Mouse (Mus musculus): ENCODE data around the gene Trim47.

The Trim47 gene

GRCm38 (mm10) chr11:116062521-116062920, 64.5 kb downstream of the Trim47 start:
- no peak for DNase-seq (ENCODE audit: low spot score in 2 of 2)

DNA sequence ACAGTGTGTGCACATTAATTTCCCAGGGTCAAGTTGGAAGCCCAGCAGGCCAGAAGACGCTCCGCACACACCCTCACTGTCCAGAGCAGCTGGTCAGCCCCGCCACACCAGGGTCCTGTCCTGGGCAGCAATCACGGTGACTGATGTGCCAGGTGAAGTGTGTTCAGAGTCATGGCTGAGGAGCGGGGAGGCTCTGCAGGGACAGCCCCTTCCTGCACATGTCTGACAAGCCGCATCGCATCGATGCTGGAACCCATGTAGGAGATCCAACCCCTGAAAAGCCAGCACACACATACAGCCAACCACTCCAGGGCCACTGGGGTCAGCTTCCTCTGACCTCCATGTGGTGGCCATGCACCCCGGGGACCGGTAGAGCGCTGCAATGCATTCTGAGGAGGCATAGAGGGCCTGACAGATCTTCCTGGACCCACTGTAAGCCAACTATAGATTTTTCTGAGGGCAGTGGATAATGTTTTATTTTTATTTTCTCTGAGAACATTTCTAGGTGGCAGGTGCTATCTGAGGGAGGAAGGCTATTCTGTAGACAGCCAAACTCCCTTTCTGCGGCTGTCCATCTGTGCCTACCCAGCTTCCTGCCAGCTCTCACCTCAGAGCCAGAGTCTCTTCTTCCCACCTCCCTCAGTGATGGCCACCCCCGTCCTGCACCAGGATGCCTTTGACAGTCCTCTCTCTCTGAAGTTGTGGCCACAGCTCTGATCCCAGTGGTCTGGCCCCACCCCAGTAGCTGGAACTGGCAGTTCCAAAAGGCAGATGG, 65.2 kb downstream of the Trim47 start:
- DNase-seq (ENCODE audit: low spot score in 2 of 2), result no peak

DNA sequence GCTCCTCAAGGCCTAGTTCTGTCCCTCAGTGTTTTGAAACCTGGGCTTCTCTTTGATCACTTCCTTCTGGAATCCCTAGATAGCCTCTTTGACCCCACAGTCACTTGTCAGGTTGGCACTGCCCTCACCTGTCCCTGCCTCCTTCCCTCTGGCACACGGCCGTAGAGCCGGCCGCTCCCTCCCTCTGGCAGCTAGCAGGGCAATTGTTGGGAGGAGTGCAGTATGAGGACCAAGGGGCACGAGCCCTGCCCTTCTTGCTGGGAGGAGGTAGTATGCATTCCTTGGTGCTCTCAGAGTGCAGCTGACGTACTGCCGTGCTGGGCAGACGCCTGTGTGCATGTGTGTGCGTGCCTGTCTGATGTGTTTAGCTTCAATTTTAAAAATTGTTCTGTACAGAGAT, 66.4 kb downstream of the Trim47 start:
- no peak for DNase-seq (ENCODE audit: low spot score in 2 of 2)

DNA sequence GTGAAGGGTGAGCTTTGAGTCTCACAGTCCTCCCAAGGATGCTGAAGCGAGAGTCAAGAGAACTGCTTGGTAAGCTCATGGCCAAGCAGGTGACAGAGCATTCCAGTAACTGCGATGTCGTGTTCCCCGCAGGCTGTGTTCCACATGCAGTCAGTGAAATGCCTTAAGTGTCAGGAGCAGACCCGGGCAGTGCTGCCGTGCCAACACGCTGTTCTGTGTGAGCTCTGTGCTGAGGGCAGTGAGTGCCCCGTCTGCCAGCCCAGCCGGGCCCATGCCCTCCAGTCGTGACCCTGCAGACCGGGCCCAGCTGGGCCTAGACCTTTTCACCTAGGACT, 67.4 kb downstream of the Trim47 start:
- DNase-seq (ENCODE audit: low spot score in 2 of 2), result no peak

DNA sequence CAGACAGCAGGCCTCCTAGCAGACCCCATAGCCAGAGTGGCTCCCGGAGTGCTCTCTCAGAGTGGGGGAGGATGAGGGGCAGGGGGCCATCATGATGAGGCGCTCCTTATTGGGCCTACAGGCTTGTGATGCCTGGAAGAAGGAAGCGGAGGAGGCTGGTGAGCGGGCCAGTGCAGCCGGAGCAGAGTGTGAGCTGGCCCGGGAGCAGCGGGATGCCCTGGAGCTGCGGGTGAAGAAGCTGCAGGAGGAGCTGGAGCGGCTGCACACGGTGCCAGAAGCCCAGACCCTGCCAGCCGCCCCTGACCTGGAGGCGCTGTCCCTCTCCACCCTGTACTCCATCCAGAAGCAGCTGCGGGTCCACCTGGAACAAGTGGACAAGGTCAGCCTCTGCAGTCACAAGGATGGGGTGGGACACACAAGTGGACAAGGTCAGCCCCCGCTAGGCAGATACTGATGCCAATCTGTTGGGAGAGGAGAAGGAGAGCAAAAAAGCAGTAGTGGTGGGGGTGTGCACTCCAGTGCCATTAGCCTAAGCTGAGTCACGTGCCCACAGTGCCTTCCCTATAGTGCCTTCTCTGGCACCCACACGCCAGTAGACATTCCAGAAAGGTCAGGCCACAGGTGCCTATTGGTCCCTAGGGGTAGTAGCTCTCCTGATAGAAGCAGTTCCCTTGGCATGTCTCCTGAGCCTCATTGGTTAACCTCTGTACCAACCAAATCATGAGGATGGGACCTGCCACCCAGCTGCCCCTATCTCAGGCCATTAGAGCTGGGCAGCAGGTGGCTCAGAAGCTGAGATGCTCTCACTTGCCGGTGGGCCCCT, 67.9 kb downstream of the Trim47 start:
- DNase-seq (ENCODE audit: low spot score in 2 of 2), result no peak

- no peak for DNase-seq (ENCODE audit: low spot score in 2 of 2)
Measured at GRCm38 (mm10) chr11:116058022-116058614, 68.9 kb downstream of the Trim47 start.

DNA sequence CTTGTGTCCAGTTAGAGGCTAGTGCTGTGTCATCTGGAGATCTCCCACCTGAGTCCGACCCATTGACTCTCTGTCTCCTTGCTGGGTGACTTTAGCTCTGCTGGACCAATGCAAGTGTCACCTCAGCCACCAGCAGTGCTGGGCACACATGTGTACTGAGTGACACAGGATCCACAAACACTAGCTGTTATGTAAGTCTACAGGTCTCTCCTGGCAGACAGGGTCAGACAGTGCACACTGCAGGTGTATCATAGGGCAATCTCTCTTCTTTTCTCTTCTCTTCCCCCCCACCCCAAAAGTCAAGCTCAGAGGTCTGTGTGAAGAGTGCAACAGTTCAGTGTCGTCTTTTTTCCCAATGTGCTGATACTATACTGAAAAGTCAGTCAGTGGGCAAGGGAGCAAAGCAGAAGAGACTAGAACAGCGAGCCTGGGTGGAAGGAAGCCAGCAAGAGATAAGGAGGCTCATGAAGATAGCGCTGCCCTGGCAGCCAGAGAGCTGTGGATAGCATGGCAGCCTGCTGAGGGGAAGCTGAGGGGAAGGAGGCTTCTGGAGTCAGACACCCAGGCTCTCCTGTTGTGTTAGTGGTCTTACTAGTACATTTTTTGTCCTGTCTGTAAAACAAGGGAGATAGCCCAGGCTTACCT, 69.7 kb downstream of the Trim47 start:
- no peak for DNase-seq (ENCODE audit: low spot score in 2 of 2)

DNA sequence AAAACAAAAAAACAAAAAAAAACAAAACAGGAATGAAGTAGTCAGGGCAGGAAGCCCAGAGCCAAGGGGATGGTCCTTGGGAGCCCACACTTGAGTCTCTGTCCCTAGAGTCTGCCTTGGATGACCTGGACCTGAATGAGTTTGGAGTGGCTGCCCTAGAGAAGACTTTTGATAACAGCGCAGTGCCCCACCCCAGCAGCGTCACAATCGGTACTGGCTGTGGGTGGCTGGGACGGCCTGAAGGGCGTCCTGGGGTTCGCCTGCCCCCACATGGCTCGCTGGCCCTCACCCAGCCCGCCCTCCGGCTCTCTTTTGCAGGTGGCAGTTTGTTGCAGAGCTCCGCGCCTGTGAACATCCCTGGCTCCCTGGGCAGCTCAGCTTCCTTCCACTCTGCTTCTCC, 71.1 kb downstream of the Trim47 start:
- no peak for DNase-seq (ENCODE audit: low spot score in 2 of 2)

Data from right cerebral cortex, postnatal 10 days (tissue).